ENCODE assay signal across 13 mouse cellular contexts in the genomic region with DNA sequence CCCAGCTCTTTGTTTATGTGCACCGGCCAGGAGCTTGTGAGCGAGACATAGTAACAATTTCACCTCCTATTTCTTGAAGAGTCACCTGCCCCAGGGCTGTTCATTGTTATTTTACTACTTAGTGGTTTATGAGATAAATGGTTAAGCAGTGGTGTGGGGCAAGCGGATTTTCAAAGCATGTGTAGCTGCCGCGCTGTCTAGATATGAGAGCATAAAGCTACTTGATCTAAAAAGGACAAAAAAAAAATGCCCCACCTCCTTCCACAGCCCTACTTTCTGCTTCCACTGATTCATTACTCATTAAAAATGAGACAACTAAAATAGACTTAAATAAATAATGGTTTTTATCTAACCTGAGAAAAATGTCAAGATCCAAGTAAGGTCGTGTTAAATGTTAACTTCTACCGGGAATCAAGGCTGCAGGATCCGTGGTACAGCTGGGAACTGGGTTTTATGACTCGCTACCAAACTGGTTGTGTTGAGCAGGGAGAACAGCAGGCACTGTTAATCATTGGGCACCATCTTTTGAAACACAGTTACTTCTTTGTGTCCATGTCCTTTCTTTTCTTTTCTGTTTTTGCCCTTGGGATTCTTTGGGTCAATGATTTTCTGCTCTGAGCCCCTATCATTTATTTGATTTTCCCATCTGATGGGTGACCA. TPM values are rescaled to one million over a fixed set of nuclear protein-coding genes. Genes with fewer than 3 reads are reported as not detected.
DNase-seq lines count a peak whose midpoint lies in the region; ATAC-seq and TF ChIP-seq lines count a peak whose summit lies in the region.
"Had no signal": no experiment of that assay in that cellular context is flagged by ENCODE, and none has a peak within 500 bp of the region (broad histone marks: within the 10 kb centered on the region; RNA-seq: fewer than 3 reads in every experiment).

No protein-coding gene starts in this region.

- no peaks in the 10 kb centered on the region for H3K36me3 ChIP-seq in lung, embryonic 14.5 days (ENCODE audit: insufficient read depth)
- H3K36me3 ChIP-seq in intestine, embryonic 14.5 days (ENCODE audit: control insufficient read depth, insufficient read depth, low read length), result no peaks in the 10 kb centered on the region
- H3K36me3 ChIP-seq in stomach, embryonic 16.5 days (ENCODE audit: control insufficient read depth, insufficient read depth, low read length), result no peaks in the 10 kb centered on the region
- no peaks in the 10 kb centered on the region for H3K36me3 ChIP-seq in midbrain, embryonic 16.5 days (ENCODE audit: control insufficient read depth, insufficient read depth, low read length)
- H3K36me3 ChIP-seq: heart, embryonic 10.5 days; hindbrain, embryonic 12.5 days; limb, embryonic 13.5 days had no signal

- TF ChIP-seq CTCF in lung, embryonic 14.5 days (IDR thresholded peaks at IDR 0.05; ENCODE audit: low read depth), result no peak

- DNase-seq in lung, embryonic 14.5 days, result peak; percentile 15
- DNase-seq in lung, adult 18-20 months, result no peak
- no peak for DNase-seq in intestine, embryonic 14.5 days (ENCODE audit: low spot score)
- DNase-seq in kidney, postnatal 25 days, result peak; percentile 12 to 58
- DNase-seq in heart, adult 18-20 months, result no peak
- no peak for DNase-seq in thymus, postnatal 25 days
- DNase-seq: adrenal gland, postnatal 10 days; lung, postnatal 4 days had no signal

- no peaks in the 10 kb centered on the region for H3K27me3 ChIP-seq in lung, embryonic 14.5 days (ENCODE audit: insufficient read depth, low read length)
- H3K27me3 ChIP-seq in intestine, embryonic 14.5 days (replicated peaks; ENCODE audit: control insufficient read depth, insufficient read depth, low read length), result no peaks in the 10 kb centered on the region
- H3K27me3 ChIP-seq in stomach, embryonic 16.5 days (ENCODE audit: control insufficient read depth, insufficient read depth, low read length), result no peaks in the 10 kb centered on the region
- H3K27me3 ChIP-seq in midbrain, embryonic 16.5 days (ENCODE audit: control insufficient read depth, insufficient read depth, low read depth, low read length), result no peaks in the 10 kb centered on the region
- H3K27me3 ChIP-seq: hindbrain, embryonic 12.5 days; limb, embryonic 13.5 days had no signal

- 33% methylated on average over 9 of the region's 9 CpGs for WGBS in lung, embryonic 14.5 days
- WGBS in intestine, embryonic 14.5 days, result 25% methylated on average over 9 of the region's 9 CpGs
- WGBS in stomach, embryonic 16.5 days, result 30% methylated on average over 9 of the region's 9 CpGs
- WGBS in midbrain, embryonic 16.5 days, result 59% methylated on average over 9 of the region's 9 CpGs

- no peak overlapping the region for H3K9ac ChIP-seq in lung, embryonic 14.5 days
- no peak overlapping the region for H3K9ac ChIP-seq in intestine, embryonic 14.5 days (ENCODE audit: low read length)
- no peak overlapping the region for H3K9ac ChIP-seq in stomach, embryonic 16.5 days (ENCODE audit: low read length)
- H3K9ac ChIP-seq in midbrain, embryonic 16.5 days (ENCODE audit: low read depth, low read length), result no peak overlapping the region
- H3K9ac ChIP-seq: hindbrain, embryonic 12.5 days; limb, embryonic 13.5 days had no signal

- H3K27ac ChIP-seq in lung, embryonic 14.5 days (ENCODE audit: low read depth), result no peak overlapping the region
- no peak overlapping the region; the same call in 1 of the 2 replicates for H3K27ac ChIP-seq in intestine, embryonic 14.5 days (ENCODE audit: low read depth)
- H3K27ac ChIP-seq in stomach, embryonic 16.5 days (ENCODE audit: low read length), result no peak overlapping the region
- no peak overlapping the region for H3K27ac ChIP-seq in midbrain, embryonic 16.5 days (ENCODE audit: low read length)
- H3K27ac ChIP-seq: heart, embryonic 10.5 days; hindbrain, embryonic 12.5 days; limb, embryonic 13.5 days had no signal

- H3K4me3 ChIP-seq in lung, embryonic 14.5 days (ENCODE audit: low read depth, low read length), result no peak overlapping the region
- H3K4me3 ChIP-seq in intestine, embryonic 14.5 days (ENCODE audit: low read depth, low read length), result no peak overlapping the region
- H3K4me3 ChIP-seq in stomach, embryonic 16.5 days (replicated peaks; ENCODE audit: low read length), result no peak overlapping the region
- no peak overlapping the region for H3K4me3 ChIP-seq in midbrain, embryonic 16.5 days (ENCODE audit: low read depth, low read length)
- H3K4me3 ChIP-seq: heart, embryonic 10.5 days; hindbrain, embryonic 12.5 days; limb, embryonic 13.5 days had no signal

- no peaks in the 10 kb centered on the region for H3K4me1 ChIP-seq in lung, embryonic 14.5 days (ENCODE audit: insufficient read depth)
- 0 out of 2 replicates have a peak, but pooled peaks cover 10% of the 10 kb centered on the region for H3K4me1 ChIP-seq in intestine, embryonic 14.5 days (replicated peaks; ENCODE audit: control insufficient read depth, insufficient read depth, low read length)
- peaks cover 9% of the 10 kb centered on the region; the same call in 1 of the 2 replicates for H3K4me1 ChIP-seq in stomach, embryonic 16.5 days (ENCODE audit: control insufficient read depth, insufficient read depth, low read length)
- H3K4me1 ChIP-seq in midbrain, embryonic 16.5 days (ENCODE audit: control insufficient read depth, insufficient read depth, low read length), result no peaks in the 10 kb centered on the region
- H3K4me1 ChIP-seq: heart, embryonic 10.5 days had no signal

- no peak overlapping the region for H3K4me2 ChIP-seq in lung, embryonic 14.5 days
- peak overlapping the region; percentile 18; the same call in 1 of the 2 replicates for H3K4me2 ChIP-seq in intestine, embryonic 14.5 days (ENCODE audit: low read length)
- H3K4me2 ChIP-seq in stomach, embryonic 16.5 days (ENCODE audit: low read depth, low read length), result peak overlapping the region; percentile 31
- H3K4me2 ChIP-seq in midbrain, embryonic 16.5 days (ENCODE audit: low read length), result no peak overlapping the region
- H3K4me2 ChIP-seq: hindbrain, embryonic 12.5 days; limb, embryonic 13.5 days had no signal

- H3K9me3 ChIP-seq in lung, embryonic 14.5 days (ENCODE audit: low read depth, low read length), result no peaks in the 10 kb centered on the region
- H3K9me3 ChIP-seq in intestine, embryonic 14.5 days (ENCODE audit: control insufficient read depth, low read length), result no peaks in the 10 kb centered on the region
- H3K9me3 ChIP-seq in stomach, embryonic 16.5 days (replicated peaks; ENCODE audit: control insufficient read depth, low read length), result no peaks in the 10 kb centered on the region
- no peaks in the 10 kb centered on the region for H3K9me3 ChIP-seq in midbrain, embryonic 16.5 days (replicated peaks; ENCODE audit: control insufficient read depth, low read length, poor library complexity, severe bottlenecking)
- H3K9me3 ChIP-seq: heart, embryonic 10.5 days; hindbrain, embryonic 12.5 days; limb, embryonic 13.5 days had no signal

- no peak for ATAC-seq in lung, embryonic 14.5 days (ENCODE audit: insufficient read depth)
- peak; percentile 87 for ATAC-seq in intestine, embryonic 14.5 days (replicated peaks; ENCODE audit: low FRiP score, low TSS enrichment, low read depth)
- ATAC-seq in stomach, embryonic 16.5 days (ENCODE audit: insufficient read depth, low FRiP score), result peak; percentile 80
- no peak for ATAC-seq in midbrain, embryonic 16.5 days

RNA-seq across cellular contexts. Expression of a gene that starts 35.5 kb away (rescaled TPM):
- polyA plus RNA-seq in lung, embryonic 14.5 days (2014; fragmentation: Nextera tagmentation; extraction: Ambion mirVana), result 6.6 and 7.4 TPM in 2 replicates
- polyA plus RNA-seq in intestine, embryonic 14.5 days (2014; fragmentation: Nextera tagmentation; extraction: Ambion mirVana), result 2.6 and 91.2 TPM in 2 replicates
- polyA plus RNA-seq in stomach, embryonic 16.5 days (2015; fragmentation: Nextera tagmentation; extraction: Ambion mirVana), result 126 and 136 TPM in 2 replicates
- 12.0 and 49.9 TPM in 2 replicates for polyA plus RNA-seq in midbrain, embryonic 16.5 days (2015; fragmentation: Nextera tagmentation; extraction: Ambion mirVana)
- total RNA-seq in heart, adult 18-20 months (2021), result under 1 TPM in 1 of 2 experiments, not detected in 1; 0.75 TPM

RNA-seq across cellular contexts. Expression of a gene that starts 59.8 kb away (rescaled TPM):
- polyA plus RNA-seq in lung, embryonic 14.5 days (2014; fragmentation: Nextera tagmentation; extraction: Ambion mirVana), result 22.0 and 23.9 TPM in 2 replicates
- polyA plus RNA-seq in intestine, embryonic 14.5 days (2014; fragmentation: Nextera tagmentation; extraction: Ambion mirVana), result 19.6 and 21.7 TPM in 2 replicates
- 11.6 and 11.7 TPM in 2 replicates for polyA plus RNA-seq in stomach, embryonic 16.5 days (2015; fragmentation: Nextera tagmentation; extraction: Ambion mirVana)
- 7.6 and 8.1 TPM in 2 replicates for polyA plus RNA-seq in midbrain, embryonic 16.5 days (2015; fragmentation: Nextera tagmentation; extraction: Ambion mirVana)
- 10 to 100 TPM; 17.7 to 18.9 TPM for total RNA-seq in heart, adult 18-20 months (2021)

Comparison
In these comparisons a context has a peak if more than half of its experiments do, and no peak if none do; other contexts are left out.
1. DNase-seq: peak in lung, embryonic 14.5 days (single experiment) and kidney, postnatal 25 days (2 of 2); none in lung, adult 18-20 months (0 of 2), intestine, embryonic 14.5 days (single experiment), heart, adult 18-20 months (0 of 2) and thymus, postnatal 25 days (single experiment).
2. ATAC-seq: peak in intestine, embryonic 14.5 days (single experiment) and stomach, embryonic 16.5 days (single experiment); none in lung, embryonic 14.5 days (single experiment) and midbrain, embryonic 16.5 days (single experiment).
3. H3K4me2 ChIP-seq: peak in intestine, embryonic 14.5 days (single experiment) and stomach, embryonic 16.5 days (single experiment); none in lung, embryonic 14.5 days (single experiment) and midbrain, embryonic 16.5 days (single experiment).